9 mouse cellular contexts compared by ENCODE assay signal in the genomic region with DNA sequence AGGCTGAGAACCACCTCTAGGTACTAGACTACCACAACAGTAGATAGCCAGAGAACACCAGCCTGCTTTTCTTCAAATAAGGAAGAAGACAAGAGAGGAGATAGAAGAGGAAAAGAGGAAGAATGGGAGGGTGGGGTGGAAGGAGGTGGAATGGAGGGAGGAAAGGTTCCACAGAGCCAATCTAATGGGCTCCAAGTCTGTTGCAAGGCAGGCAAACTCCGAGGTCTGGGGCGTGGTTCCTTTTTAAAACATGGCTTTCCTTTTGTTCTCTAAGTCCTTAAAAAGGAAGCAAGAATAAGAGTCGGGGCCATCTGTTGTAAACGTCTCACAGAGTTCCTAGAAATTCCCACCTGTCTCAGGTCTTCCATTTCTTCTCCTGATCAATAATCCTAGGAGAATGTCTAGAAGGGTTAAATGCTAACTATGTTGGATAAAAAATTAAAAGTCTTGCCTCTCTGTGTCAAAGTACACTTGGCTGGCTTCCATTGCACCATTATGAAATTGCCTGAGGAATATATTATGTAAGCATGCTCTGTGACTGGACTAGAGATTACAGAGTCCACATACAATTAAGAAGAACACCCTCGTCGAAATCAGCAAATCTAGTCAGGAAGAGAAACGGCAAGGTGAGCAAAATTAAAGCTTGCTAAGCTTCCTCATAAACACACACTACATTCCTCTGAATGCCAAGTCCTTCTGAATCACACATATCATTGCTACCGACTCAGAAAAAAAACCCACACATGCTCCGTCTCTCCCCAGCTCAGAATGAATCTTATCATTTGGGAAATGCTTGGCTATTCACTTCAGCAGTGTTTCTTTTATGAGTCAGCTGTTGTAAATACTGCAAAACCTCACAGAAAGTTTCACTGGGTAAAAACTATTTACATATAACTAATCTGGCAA.
DNase-seq lines count a peak whose midpoint lies in the region; ATAC-seq lines count a peak whose summit lies in the region.
"Had no signal": no experiment of that assay in that cellular context is flagged by ENCODE, and none has a peak within 500 bp of the region (broad histone marks: within the 10 kb centered on the region; RNA-seq: fewer than 3 reads in every experiment).

No protein-coding gene starts in this region.

- H3K4me1 ChIP-seq in kidney, embryonic 14.5 days (ENCODE audit: control insufficient read depth, insufficient read depth, low read length): no peaks in the 10 kb centered on the region
- 0 out of 2 replicates have a peak, but pooled peaks cover 2% of the 10 kb centered on the region for H3K4me1 ChIP-seq in intestine, embryonic 15.5 days (replicated peaks)

- H3K36me3 ChIP-seq in kidney, embryonic 14.5 days (ENCODE audit: control insufficient read depth, insufficient read depth, low read length): no peaks in the 10 kb centered on the region
- H3K36me3 ChIP-seq in intestine, embryonic 15.5 days: no peaks in the 10 kb centered on the region

- H3K27ac ChIP-seq in kidney, embryonic 14.5 days (ENCODE audit: low read depth, low read length): no peak overlapping the region
- peak overlapping the region; percentile 10; the same call in 1 of the 2 replicates for H3K27ac ChIP-seq in intestine, embryonic 15.5 days

- WGBS in kidney, embryonic 14.5 days: 71% methylated on average over 9 of the region's 9 CpGs
- 43% methylated on average over 9 of the region's 9 CpGs for WGBS in intestine, embryonic 15.5 days

- DNase-seq in kidney, adult 11 months: peak; percentile 87
- peak; percentile 85 for DNase-seq in brain, adult 2 months (ENCODE audit: low read depth, low spot score)
- peak; percentile 40 for DNase-seq in lung, postnatal 14 days
- DNase-seq in cerebellum, adult 11-12 months: no peak
- no peak for DNase-seq in retina, postnatal 1 day
- no peak for DNase-seq in thymus, postnatal 25 days
- DNase-seq: cerebellum, postnatal 14 days had no signal

- H3K9me3 ChIP-seq in kidney, embryonic 14.5 days (ENCODE audit: control insufficient read depth, low read length): no peaks in the 10 kb centered on the region
- no peaks in the 10 kb centered on the region for H3K9me3 ChIP-seq in intestine, embryonic 15.5 days

- no peak overlapping the region for H3K9ac ChIP-seq in kidney, embryonic 14.5 days (ENCODE audit: low read depth, low read length)
- H3K9ac ChIP-seq in intestine, embryonic 15.5 days: no peak overlapping the region

- no peaks in the 10 kb centered on the region for H3K27me3 ChIP-seq in kidney, embryonic 14.5 days (ENCODE audit: control insufficient read depth, insufficient read depth, low read length)
- H3K27me3 ChIP-seq in intestine, embryonic 15.5 days (replicated peaks): no peaks in the 10 kb centered on the region

- ATAC-seq in kidney, embryonic 14.5 days (ENCODE audit: low FRiP score, low TSS enrichment): no peak
- ATAC-seq in intestine, embryonic 15.5 days: peak; percentile 90

- H3K4me2 ChIP-seq in kidney, embryonic 14.5 days (replicated peaks; ENCODE audit: low read depth, low read length): no peak overlapping the region
- 0 out of 2 replicates have a peak overlapping the region, but pooled peaks have one; percentile 20 for H3K4me2 ChIP-seq in intestine, embryonic 15.5 days (replicated peaks)

- H3K4me3 ChIP-seq in kidney, embryonic 14.5 days (ENCODE audit: low read length): no peak overlapping the region
- H3K4me3 ChIP-seq in intestine, embryonic 15.5 days (replicated peaks): no peak overlapping the region

Comparison
In these comparisons a context has a peak if more than half of its experiments do, and no peak if none do; other contexts are left out.
1. DNase-seq: peak in kidney, adult 11 months (single experiment), brain, adult 2 months (single experiment) and lung, postnatal 14 days (single experiment); none in cerebellum, adult 11-12 months (single experiment), retina, postnatal 1 day (single experiment) and thymus, postnatal 25 days (single experiment).